In genomic region chr5:52278111-52278510, GRCm38 (mm10) we compare ENCODE assay signal across 31 mouse cellular contexts.
"Had no signal": no experiment of that assay in that cellular context is flagged by ENCODE, and none has a peak within 500 bp of the region (broad histone marks: within the 10 kb centered on the region; RNA-seq: fewer than 3 reads in every experiment).

No protein-coding gene starts in this region.

- H3K36me3 ChIP-seq: limb, embryonic 10.5 days; limb, embryonic 12.5 days; limb, embryonic 13.5 days; limb, embryonic 15.5 days; liver, embryonic 12.5 days; liver, embryonic 13.5 days; liver, embryonic 15.5 days; lung, embryonic 15.5 days; midbrain, embryonic 10.5 days; midbrain, embryonic 12.5 days; midbrain, embryonic 13.5 days; midbrain, embryonic 15.5 days; neural tube, embryonic 12.5 days had no signal

- H3K9ac ChIP-seq: limb, embryonic 12.5 days; limb, embryonic 13.5 days; limb, embryonic 15.5 days; liver, embryonic 12.5 days; liver, embryonic 13.5 days; liver, embryonic 14.5 days; liver, embryonic 15.5 days; liver, postnatal 0 days; lung, embryonic 14.5 days; lung, embryonic 15.5 days; midbrain, embryonic 12.5 days; midbrain, embryonic 13.5 days; midbrain, embryonic 15.5 days; neural tube, embryonic 12.5 days had no signal

- H3K4me1 ChIP-seq: limb, embryonic 10.5 days; limb, embryonic 12.5 days; limb, embryonic 13.5 days; limb, embryonic 15.5 days; liver, embryonic 12.5 days; liver, embryonic 13.5 days; liver, embryonic 15.5 days; lung, embryonic 15.5 days; megakaryocyte, embryonic 14.5 days; midbrain, embryonic 10.5 days; midbrain, embryonic 12.5 days; midbrain, embryonic 13.5 days; midbrain, embryonic 15.5 days; neural tube, embryonic 12.5 days had no signal

- H3K4me2 ChIP-seq: limb, embryonic 12.5 days; limb, embryonic 13.5 days; limb, embryonic 15.5 days; liver, embryonic 11.5 days; liver, embryonic 12.5 days; liver, embryonic 13.5 days; liver, embryonic 15.5 days; lung, embryonic 14.5 days; lung, embryonic 15.5 days; midbrain, embryonic 11.5 days; midbrain, embryonic 12.5 days; midbrain, embryonic 13.5 days; midbrain, embryonic 15.5 days; neural tube, embryonic 12.5 days had no signal

- H3K27me3 ChIP-seq: limb, embryonic 12.5 days; limb, embryonic 13.5 days; limb, embryonic 15.5 days; liver, embryonic 12.5 days; liver, embryonic 13.5 days; liver, embryonic 15.5 days; lung, embryonic 15.5 days; megakaryocyte, embryonic 14.5 days; midbrain, embryonic 12.5 days; midbrain, embryonic 13.5 days; midbrain, embryonic 15.5 days; neural tube, embryonic 12.5 days had no signal

- H3K9me3 ChIP-seq: limb, embryonic 10.5 days; limb, embryonic 12.5 days; limb, embryonic 13.5 days; limb, embryonic 15.5 days; liver, embryonic 12.5 days; liver, embryonic 15.5 days; lung, embryonic 15.5 days; midbrain, embryonic 10.5 days; midbrain, embryonic 12.5 days; midbrain, embryonic 13.5 days; midbrain, embryonic 15.5 days; neural tube, embryonic 12.5 days had no signal

- DNase-seq: left cerebral cortex, postnatal 4 days; liver; liver, embryonic 13.5 days; liver, postnatal 0 days; lung, adult 18-20 months; lung, adult 2 months; lung, embryonic 14.5 days; lung, postnatal 10 days; lung, postnatal 36 days; lung, postnatal 4 days; midbrain, embryonic 14.5 days had no signal

- ATAC-seq: liver, embryonic 12.5 days; liver, postnatal 0 days; lung, postnatal 0 days; midbrain, embryonic 13.5 days; midbrain, embryonic 15.5 days; midbrain, embryonic 16.5 days had no signal

- H3K4me3 ChIP-seq: limb, embryonic 10.5 days; limb, embryonic 12.5 days; limb, embryonic 13.5 days; limb, embryonic 15.5 days; liver, embryonic 12.5 days; liver, embryonic 13.5 days; liver, embryonic 15.5 days; lung, embryonic 15.5 days; megakaryocyte, embryonic 14.5 days; midbrain, embryonic 10.5 days; midbrain, embryonic 12.5 days; midbrain, embryonic 13.5 days; midbrain, embryonic 15.5 days; myocyte; neural tube, embryonic 12.5 days had no signal

- H3K27ac ChIP-seq: limb, embryonic 10.5 days; limb, embryonic 12.5 days; limb, embryonic 13.5 days; limb, embryonic 15.5 days; liver, embryonic 12.5 days; liver, embryonic 13.5 days; liver, embryonic 14.5 days; liver, embryonic 15.5 days; lung, embryonic 15.5 days; macrophage; midbrain, embryonic 10.5 days; midbrain, embryonic 12.5 days; midbrain, embryonic 13.5 days; midbrain, embryonic 15.5 days; neural tube, embryonic 12.5 days had no signal
